Mouse (Mus musculus): ENCODE results near the gene Sec16a.

Sec16a gene

GRCm38 (mm10) chr2:26441261-26441660, 3.8 kb downstream of the Sec16a start:
- DNase-seq (ENCODE audit: low read depth, low spot score): no peak

GRCm38 (mm10) chr2:26439671-26440070, 5.3 kb downstream of the Sec16a start:
- no peak for DNase-seq (ENCODE audit: low read depth, low spot score)

GRCm38 (mm10) chr2:26438373-26438772, 6.6 kb downstream of the Sec16a start:
- DNase-seq (ENCODE audit: low read depth, low spot score): no peak

- no peak for DNase-seq (ENCODE audit: low read depth, low spot score)
Observed at GRCm38 (mm10) chr2:26437221-26437620, 7.8 kb downstream of the Sec16a start.

GRCm38 (mm10) chr2:26434791-26435572, 10.0 kb downstream of the Sec16a start:
- DNase-seq (ENCODE audit: low read depth, low spot score): no peak

GRCm38 (mm10) chr2:26429851-26430250, 15.2 kb downstream of the Sec16a start:
- no peak for DNase-seq (ENCODE audit: low read depth, low spot score)

- DNase-seq (ENCODE audit: low read depth, low spot score): no peak
Observed at GRCm38 (mm10) chr2:26424541-26424940, 20.5 kb downstream of the Sec16a start.

GRCm38 (mm10) chr2:26423086-26423485, 21.9 kb downstream of the Sec16a start:
- DNase-seq (ENCODE audit: low read depth, low spot score): no peak

GRCm38 (mm10) chr2:26421969-26422368, 23.0 kb downstream of the Sec16a start:
- DNase-seq (ENCODE audit: low read depth, low spot score): no peak

- no peak for DNase-seq (ENCODE audit: low read depth, low spot score)
Observed at GRCm38 (mm10) chr2:26418120-26418519, 26.9 kb downstream of the Sec16a start.

- no peak for DNase-seq (ENCODE audit: low read depth, low spot score)
Observed at GRCm38 (mm10) chr2:26417066-26417465, 27.9 kb downstream of the Sec16a start.

- no peak for DNase-seq (ENCODE audit: low read depth, low spot score)
Observed at GRCm38 (mm10) chr2:26410931-26411411, 34.0 kb downstream of the Sec16a start.

GRCm38 (mm10) chr2:26410091-26410490, 34.9 kb downstream of the Sec16a start:
- DNase-seq (ENCODE audit: low read depth, low spot score): no peak

GRCm38 (mm10) chr2:26409362-26409761, 35.7 kb downstream of the Sec16a start:
- no peak for DNase-seq (ENCODE audit: low read depth, low spot score)

- peak; percentile 80 for DNase-seq (ENCODE audit: low read depth, low spot score)
Observed at GRCm38 (mm10) chr2:26408515-26409356, 36.3 kb downstream of the Sec16a start, which contains the start of gene Inpp5e. Gene Inpp5e (minus strand): TSS chr2:26409203.

- DNase-seq (ENCODE audit: low read depth, low spot score): no peak
Observed at GRCm38 (mm10) chr2:26403306-26403705, 41.7 kb downstream of the Sec16a start.

GRCm38 (mm10) chr2:26402265-26402664, 42.8 kb downstream of the Sec16a start:
- DNase-seq (ENCODE audit: low read depth, low spot score): no peak

GRCm38 (mm10) chr2:26401023-26401422, 44.0 kb downstream of the Sec16a start:
- no peak for DNase-seq (ENCODE audit: low read depth, low spot score)

- no peak for DNase-seq (ENCODE audit: low read depth, low spot score)
Observed at GRCm38 (mm10) chr2:26400296-26400695, 44.7 kb downstream of the Sec16a start.

- no peak for DNase-seq (ENCODE audit: low read depth, low spot score)
Observed at GRCm38 (mm10) chr2:26399647-26400046, 45.4 kb downstream of the Sec16a start.

GRCm38 (mm10) chr2:26398978-26399377, 46.0 kb downstream of the Sec16a start:
- no peak for DNase-seq (ENCODE audit: low read depth, low spot score)

GRCm38 (mm10) chr2:26391617-26392016, 53.4 kb downstream of the Sec16a start:
- no peak for DNase-seq (ENCODE audit: low read depth, low spot score)
